ENCODE assay signal across 8 mouse cellular contexts in the genomic region with DNA sequence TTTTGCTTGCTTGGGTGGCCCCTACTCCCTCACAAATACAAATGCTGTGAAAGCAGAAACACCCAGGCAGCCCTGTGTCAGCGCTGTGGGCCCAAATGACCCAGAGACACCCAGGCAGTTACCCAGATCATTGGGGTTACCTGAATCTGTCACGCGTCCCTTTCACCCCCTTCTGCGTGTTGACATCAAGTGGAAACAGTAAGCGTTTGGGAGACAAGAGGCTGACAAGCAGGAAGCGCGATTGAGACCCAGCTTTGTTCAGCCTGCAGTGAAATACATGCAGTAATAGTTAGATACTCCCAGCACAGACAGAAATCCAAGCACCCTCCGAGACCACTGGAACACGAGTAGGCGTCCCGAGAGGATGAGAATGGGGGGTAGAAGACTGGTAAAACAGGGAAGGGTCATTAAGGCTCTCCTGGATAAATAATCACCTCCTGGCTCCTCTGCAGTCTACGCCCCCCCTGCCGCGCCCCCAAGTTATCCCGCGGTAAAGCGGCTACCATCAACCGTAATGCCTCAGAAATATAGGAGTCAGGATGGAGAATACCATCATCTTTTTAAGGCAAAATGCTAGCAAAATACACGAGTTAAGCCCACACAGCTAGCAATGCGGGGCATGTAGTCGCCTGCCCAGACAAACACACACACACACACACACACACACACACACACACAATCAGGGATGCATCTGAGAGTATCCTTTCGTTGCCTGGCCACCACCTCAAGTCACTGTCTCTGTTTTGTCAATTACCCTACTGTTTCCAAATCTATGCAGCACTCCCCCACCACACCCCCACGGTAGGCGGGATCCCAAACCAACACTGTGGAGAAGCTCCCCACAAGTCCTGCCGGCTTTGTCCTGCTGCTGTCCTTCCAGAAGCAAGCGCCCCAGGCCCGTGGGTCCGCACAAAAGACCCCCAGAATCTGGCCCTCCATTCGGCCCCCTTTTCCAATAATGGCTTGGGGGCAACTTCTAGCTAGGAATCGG. TPM values are rescaled to one million over a fixed set of nuclear protein-coding genes. Genes with fewer than 3 reads are reported as not detected.
DNase-seq lines count a peak whose midpoint lies in the region; ATAC-seq lines count a peak whose summit lies in the region.

No protein-coding gene starts in this region.

- intact Hi-C loops in heart, postnatal 36 days (cut with DNase I) = loop anchor here (5.0 kb wide), 2 partner anchors 88 to 158 kb away; no protein-coding TSS in a partner anchor

- DNase-seq in Muller cell, postnatal 12 days (ENCODE audit: inconsistent ontology term) = peak; percentile 65
- peak; percentile 67 for DNase-seq in cerebellum, adult 8-10 months
- peak; percentile 44 to 50 for DNase-seq in heart, postnatal 36 days
- peak; percentile 31 to 33 for DNase-seq in layer of hippocampus, postnatal 14 days (ENCODE audit: low spot score in 2 of 2)
- DNase-seq in lung, postnatal 25 days (ENCODE audit: low spot score) = peak; percentile 4
- DNase-seq in right cerebral cortex, postnatal 10 days (ENCODE audit: low spot score in 2 of 2) = peak; percentile 63 to 65
- DNase-seq in natural killer cell, adult 2 months (ENCODE audit: low spot score in 2 of 2) = no peak

- ATAC-seq in frontal cortex, adult (ENCODE audit: low TSS enrichment) = peak; percentile 45

RNA-seq across cellular contexts. Expression of a gene that starts 1.3 kb away (rescaled TPM):
- 1 to 10 TPM; 1.6 to 1.9 TPM for total RNA-seq in heart, postnatal 36 days (2021)
- total RNA-seq in layer of hippocampus, postnatal 14 days (2021) = 1 to 10 TPM; 6.3 to 8.2 TPM

Comparison
In these comparisons a context has a peak if more than half of its experiments do, and no peak if none do; other contexts are left out.
1. DNase-seq: peak in Muller cell, postnatal 12 days (single experiment), cerebellum, adult 8-10 months (single experiment), heart, postnatal 36 days (2 of 2), layer of hippocampus, postnatal 14 days (2 of 2), lung, postnatal 25 days (single experiment) and right cerebral cortex, postnatal 10 days (2 of 2); none in natural killer cell, adult 2 months (0 of 2).